Mouse (Mus musculus) layer of hippocampus, adult 2 months (tissue): ENCODE measurements at regions not wholly inside any gene's neighbourhood (a gene's known extent, or its start where the extent isn't known, plus 50 kb on each side); places are given as distances from the start of the nearest gene placed in this dataset.

ENCODE experiments used
- DNase-seq, 2 experiments: peaks; one replicate each; pipeline ENCODE4 v3.0.0; 2022; ENCODE audit warnings: low spot score in 2 of 2
- H3K27ac ChIP-seq: fragments of 200-600 bp; 2 replicates; pipeline ENCODE4 v1.8.1; 2022
- H3K4me3 ChIP-seq: fragments of 200-600 bp; 2 replicates; pipeline ENCODE4 v1.8.1; 2022; ENCODE audit warnings: mild to moderate bottlenecking
- CTCF ChIP-seq: fragments of 200-600 bp; conservative IDR thresholded peaks from 2 replicates; pipeline ENCODE4 v1.8.1; 2022; ENCODE audit warnings: antibody characterized with exemption, mild to moderate bottlenecking, moderate library complexity

DNA sequence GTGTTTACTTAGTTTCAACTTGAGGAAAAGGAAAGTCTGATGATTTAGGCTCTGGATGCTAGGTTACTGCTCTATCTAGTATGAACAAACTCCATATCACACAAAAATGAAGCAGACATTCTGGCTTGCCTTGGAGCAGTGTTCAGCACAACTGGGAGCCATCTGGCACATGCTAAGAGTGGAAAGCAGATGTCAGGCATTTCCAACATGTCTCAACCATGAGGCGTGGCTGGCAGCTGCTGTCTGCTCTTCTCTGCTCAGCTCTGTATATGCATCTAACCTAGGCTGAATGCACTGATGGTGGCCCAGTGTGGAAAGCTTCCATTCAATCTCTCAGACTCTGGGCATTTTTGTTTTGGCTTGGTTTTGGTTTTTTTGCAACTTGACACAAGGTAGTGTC lies 493.0 kb upstream of the Hs6st1 start:
- DNase-seq: peak in 1 of 2 experiments; percentile 15
- Histone ChIP-seq H3K27ac (no peak overlapping the region), H3K4me3 (no peak overlapping the region)
- TF ChIP-seq CTCF: no peak

DNA sequence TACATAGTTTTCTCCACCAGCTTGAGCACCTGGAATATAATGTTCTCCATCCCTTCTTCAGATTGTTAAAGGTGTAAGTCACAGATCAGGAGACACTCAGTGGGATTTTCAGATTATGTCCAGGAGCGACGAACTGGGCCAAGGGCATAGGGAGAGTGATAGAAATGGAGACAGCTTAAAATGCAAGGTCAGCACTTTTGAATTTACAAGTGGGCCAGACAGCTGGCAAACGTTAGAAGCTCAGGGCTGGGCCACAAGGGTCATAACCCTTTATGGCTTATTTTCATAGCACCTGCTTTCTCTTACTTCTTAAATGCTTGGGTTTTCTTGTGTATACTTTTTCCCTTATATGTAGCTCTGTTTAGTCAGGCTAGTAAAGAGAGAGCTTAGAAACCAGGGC lies 488.8 kb upstream of the Hs6st1 start:
- TF ChIP-seq CTCF: no peak

DNA sequence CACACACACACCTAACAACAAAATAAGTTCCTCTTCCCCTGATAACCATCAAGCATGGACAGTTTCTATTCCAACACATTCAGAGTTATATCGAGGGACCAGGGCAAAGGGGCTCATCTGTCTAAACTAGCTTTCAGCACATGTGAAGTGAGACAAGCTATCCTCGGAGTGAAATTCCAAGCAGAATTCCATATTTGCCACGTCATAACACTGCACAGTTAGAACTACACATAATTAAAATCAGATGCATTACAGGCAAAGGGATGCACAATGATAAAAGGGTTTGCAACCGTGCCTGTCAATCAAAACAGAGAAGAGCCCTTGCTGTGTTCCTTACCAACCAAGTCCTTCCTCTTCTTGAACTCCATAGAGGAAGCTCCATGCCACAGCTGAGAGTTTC lies 488.2 kb upstream of the Hs6st1 start:
- no peak for DNase-seq
- TF ChIP-seq CTCF: no peak
- Histone ChIP-seq H3K4me3 (no peak overlapping the region), H3K27ac (no peak overlapping the region)

More for the DNA sequence above, 488.8 kb upstream of the Hs6st1 start:
- Histone ChIP-seq H3K27ac (no peak overlapping the region), H3K4me3 (no peak overlapping the region)
- no peak for DNase-seq

GRCm38 (mm10) chr1:35580474-35580873 lies 487.7 kb upstream of the Hs6st1 start:
- TF ChIP-seq CTCF: no peak
- DNase-seq: no peak
- no peak overlapping the region for H3K4me3 ChIP-seq
- H3K27ac ChIP-seq: no peak overlapping the region

- no peak for DNase-seq
- H3K4me3 ChIP-seq: no peak overlapping the region
- no peak for TF ChIP-seq CTCF
- no peak overlapping the region for H3K27ac ChIP-seq
Observed at GRCm38 (mm10) chr1:35587900-35588299, 480.3 kb upstream of the Hs6st1 start.

DNA sequence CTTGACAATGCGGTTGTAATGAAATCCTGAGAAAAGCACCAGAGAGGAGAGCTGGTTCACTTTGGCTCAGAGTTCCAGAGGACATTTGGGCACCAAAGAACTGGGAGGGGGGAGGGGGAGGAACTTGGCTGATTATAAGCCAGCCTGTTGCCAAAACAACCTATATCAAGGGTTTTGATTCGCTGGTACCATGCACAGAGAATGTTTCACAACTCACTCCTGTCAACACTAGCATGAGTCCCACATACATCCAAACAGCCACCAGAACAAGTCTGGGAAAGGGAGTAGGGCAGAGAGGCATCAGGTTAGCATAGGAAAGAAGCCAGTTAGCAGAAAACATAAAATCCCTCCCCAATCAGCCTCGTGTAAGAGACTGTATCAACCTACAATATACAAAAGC lies 479.3 kb upstream of the Hs6st1 start:
- DNase-seq: no peak
- H3K27ac ChIP-seq: no peak overlapping the region
- no peak overlapping the region for H3K4me3 ChIP-seq
- TF ChIP-seq CTCF: no peak

GRCm38 (mm10) chr1:35600847-35601246 lies 467.4 kb upstream of the Hs6st1 start:
- no peak for DNase-seq
- no peak for TF ChIP-seq CTCF
- H3K4me3 ChIP-seq: no peak overlapping the region
- no peak overlapping the region for H3K27ac ChIP-seq

DNA sequence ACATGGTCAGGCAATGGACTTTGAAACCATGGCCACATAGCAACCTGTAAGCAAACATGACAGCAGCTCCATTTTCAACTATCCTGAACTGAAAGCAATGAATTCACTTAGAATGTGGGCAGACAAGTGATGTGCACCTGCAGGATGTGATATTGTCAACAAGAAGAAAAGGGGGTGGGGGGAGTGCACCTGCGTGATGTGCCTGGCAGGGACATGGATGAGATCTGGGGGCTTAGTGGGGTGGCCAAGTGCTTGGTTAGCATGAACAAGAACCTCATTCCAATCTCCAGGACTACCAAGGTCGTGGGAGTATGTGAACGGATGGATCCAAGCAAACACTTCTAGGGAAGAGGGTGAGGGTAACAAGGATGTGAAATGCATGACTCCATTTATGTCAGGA lies 453.1 kb upstream of the Hs6st1 start:
- Histone ChIP-seq H3K4me3 (no peak overlapping the region), H3K27ac (no peak overlapping the region)
- no peak for DNase-seq
- TF ChIP-seq CTCF: no peak

DNA sequence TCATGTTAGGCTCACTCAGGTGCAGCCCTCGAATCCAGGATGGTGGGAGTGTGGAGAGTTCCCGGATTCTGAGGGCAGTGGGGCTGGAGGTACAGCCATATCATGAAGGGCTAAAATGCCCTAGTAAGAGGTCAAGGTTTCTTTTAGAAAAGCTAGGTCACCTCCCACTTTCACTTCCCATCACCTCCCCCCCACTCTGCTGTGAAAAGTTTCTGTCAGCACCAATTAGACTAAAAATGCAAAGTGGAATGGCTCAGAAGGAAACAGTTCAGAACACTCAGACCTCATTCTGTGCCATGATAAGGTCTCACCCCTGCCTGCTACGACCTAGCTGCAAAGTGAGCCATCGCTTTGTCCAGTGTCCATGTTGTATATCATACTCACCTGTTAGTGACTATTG lies 448.7 kb upstream of the Hs6st1 start:
- no peak overlapping the region for H3K27ac ChIP-seq
- DNase-seq: no peak
- no peak for TF ChIP-seq CTCF
- H3K4me3 ChIP-seq: no peak overlapping the region

- no peak for DNase-seq
- no peak overlapping the region for H3K4me3 ChIP-seq
- H3K27ac ChIP-seq: no peak overlapping the region
- no peak for TF ChIP-seq CTCF
Observed at GRCm38 (mm10) chr1:35642595-35642994, 425.6 kb upstream of the Hs6st1 start.

DNA sequence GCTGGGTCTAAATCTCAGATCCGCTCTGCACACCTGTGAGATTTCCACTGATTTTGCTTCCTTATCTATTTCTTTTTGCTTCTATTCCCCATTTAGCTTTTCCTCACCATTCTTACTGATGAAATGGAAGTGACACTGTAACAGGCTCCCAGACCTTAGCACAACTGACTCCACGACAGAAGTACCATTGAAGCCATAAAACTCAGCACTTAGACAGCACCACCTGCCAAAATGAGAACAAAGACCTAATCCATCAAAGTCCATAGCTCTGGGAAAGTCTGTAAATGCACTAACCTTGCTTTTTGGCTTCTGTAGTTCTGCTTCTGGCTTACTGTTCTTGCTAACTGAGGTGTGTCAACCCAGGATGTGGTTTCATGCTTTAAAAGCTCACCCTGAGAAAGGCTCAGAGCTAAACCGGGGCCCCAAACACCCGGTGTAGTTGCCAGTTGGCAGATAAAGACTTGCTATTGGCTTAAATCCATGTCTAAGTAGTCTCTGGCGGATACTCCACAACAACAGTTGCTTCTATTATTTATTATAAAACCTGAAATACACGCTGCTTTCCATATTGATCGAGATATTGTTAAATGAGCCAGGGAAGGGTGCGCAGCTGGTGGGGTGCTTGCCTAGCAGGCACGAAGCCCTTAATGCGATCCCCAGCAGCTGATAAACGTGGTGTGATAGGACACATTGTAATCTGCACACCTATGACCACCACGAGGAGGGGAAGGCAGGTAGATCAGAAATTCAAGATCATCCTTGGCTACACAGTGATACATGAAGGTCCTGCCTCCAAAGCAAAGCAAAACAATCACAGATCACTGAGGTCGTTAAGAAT lies 414.9 kb upstream of the Hs6st1 start:
- TF ChIP-seq CTCF: no peak
- peak; percentile 3 to 15 for DNase-seq
- no peak overlapping the region for H3K4me3 ChIP-seq
- no peak overlapping the region for H3K27ac ChIP-seq

DNA sequence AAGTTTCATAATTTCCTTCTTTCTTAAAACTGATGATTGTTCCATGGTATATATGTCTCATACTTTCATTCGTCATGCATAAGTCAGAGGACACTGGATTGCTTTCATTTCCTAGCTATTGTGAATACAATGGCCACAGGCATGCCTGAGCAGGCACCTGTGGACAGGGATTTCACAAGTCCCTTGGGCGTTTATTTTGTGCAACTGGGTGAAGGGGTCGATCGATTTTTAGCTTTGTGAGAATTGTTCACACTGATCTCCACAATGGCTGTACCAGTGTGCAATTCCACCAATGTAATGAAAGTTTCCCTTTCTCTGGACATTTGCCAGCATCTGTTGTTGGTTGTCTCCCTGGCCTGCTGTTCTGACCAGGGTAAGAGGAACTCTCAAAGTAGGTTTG lies 405.2 kb upstream of the Hs6st1 start:
- no peak for TF ChIP-seq CTCF

GRCm38 (mm10) chr1:35673524-35673923 lies 394.7 kb upstream of the Hs6st1 start:
- Histone ChIP-seq H3K27ac (no peak overlapping the region), H3K4me3 (no peak overlapping the region)
- DNase-seq: no peak
- no peak for TF ChIP-seq CTCF

More for the DNA sequence above, 405.2 kb upstream of the Hs6st1 start:
- H3K4me3 ChIP-seq: no peak overlapping the region
- H3K27ac ChIP-seq: no peak overlapping the region
- no peak for DNase-seq

GRCm38 (mm10) chr1:35673992-35674391 lies 394.2 kb upstream of the Hs6st1 start:
- H3K4me3 ChIP-seq: no peak overlapping the region
- H3K27ac ChIP-seq: no peak overlapping the region
- no peak for TF ChIP-seq CTCF
- no peak for DNase-seq
